Mouse (Mus musculus) layer of hippocampus, postnatal 36 days (tissue): ENCODE results near the gene Mzf1. TPM values are rescaled to one million over a fixed set of nuclear protein-coding genes. Genes with fewer than 3 reads are reported as not detected.

Source experiments
- DNase-seq, 2 experiments: peaks; one replicate each; pipeline ENCODE4 v3.0.0; 2022
- total RNA-seq, 2 experiments: library from RNA; stranded (reverse); gene quantifications; 2 replicates each; pipeline ENCODE4 v1.2.3; 2021

Mzf1 gene
- total RNA-seq, 2 experiments from 2014 or later, result 14.3 to 17.6 TPM

GRCm38 (mm10) chr7:13003380-13003779 is 51.2 kb downstream of the Mzf1 start:
- no peak for DNase-seq

DNA sequence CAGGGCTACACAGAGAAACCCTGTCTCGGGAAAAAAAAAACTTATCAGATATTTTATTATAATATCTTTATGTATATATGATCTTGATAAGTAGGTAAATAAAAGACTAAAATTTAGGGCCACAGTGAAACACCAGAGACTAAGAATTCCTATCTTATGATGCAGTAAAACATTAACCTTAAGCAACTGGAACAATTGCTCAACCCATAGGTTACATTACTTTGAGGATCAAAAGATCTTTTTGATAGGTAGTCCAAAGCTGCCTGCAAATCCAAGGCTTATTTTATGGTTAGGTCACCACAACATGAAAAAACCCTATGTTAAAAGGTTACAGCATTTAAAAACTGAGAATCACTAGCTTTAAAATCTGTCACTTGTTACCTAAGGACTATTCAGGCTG is 53.0 kb downstream of the Mzf1 start:
- no peak for DNase-seq

DNA sequence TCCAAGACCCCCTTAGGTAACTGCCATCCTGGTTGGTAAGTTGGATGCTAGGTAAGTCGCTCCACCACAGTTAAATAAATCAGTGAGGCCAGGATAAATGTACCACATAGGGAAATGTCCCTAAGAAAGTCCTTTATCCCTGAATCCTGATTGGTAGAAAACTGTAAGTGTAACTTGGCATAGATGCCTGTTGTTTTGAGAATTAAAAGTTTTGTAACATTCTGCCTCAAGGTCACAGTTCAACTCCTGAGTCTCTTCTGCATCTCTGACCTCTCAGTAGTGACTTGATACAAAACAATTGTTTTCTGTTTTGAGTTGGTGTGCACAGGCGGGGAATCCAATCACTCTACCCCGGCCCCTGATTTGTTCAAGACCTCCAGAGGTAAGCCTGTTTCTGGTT is 55.7 kb downstream of the Mzf1 start, which contains the start of gene Trim28:
Trim28 (plus strand) TSS at position 264 of the 400 bp plus-strand sequence.
- DNase-seq, result no peak

DNA sequence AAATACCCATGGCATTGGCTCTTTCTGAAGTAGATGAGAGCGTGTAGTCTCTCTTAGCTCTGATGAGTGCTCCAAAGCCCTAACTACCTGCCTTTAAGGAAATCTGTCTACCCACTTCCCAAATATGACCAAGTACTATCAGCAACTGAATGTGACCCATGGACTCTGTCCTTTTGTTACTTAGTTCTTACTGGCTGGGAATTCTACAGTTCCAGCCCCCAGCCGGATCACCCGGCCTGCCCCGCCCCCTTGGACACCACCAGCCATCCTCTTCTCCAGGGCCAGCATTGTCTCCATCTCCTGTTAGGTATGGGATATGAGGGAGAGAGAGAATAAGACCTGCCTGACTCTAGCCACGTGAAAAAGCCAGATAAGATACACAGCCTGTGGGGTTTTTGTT is 56.5 kb downstream of the Mzf1 start, which contains the start of gene Slc27a5:
Slc27a5 (minus strand) TSS at position 140 of the 400 bp plus-strand sequence.
- DNase-seq, result no peak

GRCm38 (mm10) chr7:12997230-12997629 is 57.3 kb downstream of the Mzf1 start:
- DNase-seq, result no peak

GRCm38 (mm10) chr7:12995862-12996261 is 58.7 kb downstream of the Mzf1 start:
- no peak for DNase-seq

GRCm38 (mm10) chr7:12993148-12993547 is 61.4 kb downstream of the Mzf1 start:
- DNase-seq, result no peak

Other genes with a start within 250 kb of the Mzf1 start
- gene Zfp329, start 235.9 kb downstream of the Mzf1 start, total RNA-seq, result 10 to 100 TPM; 22.9 to 27.8 TPM
- 10 to 100 TPM; 13.6 to 14.7 TPM for gene Zfp110, start 220.0 kb downstream of the Mzf1 start, total RNA-seq
- gene Zfp128, start 173.6 kb downstream of the Mzf1 start, total RNA-seq, result 1 to 10 TPM; 7.7 to 9.0 TPM
- gene Zscan22, start 156.9 kb downstream of the Mzf1 start, total RNA-seq, result 10 to 100 TPM; 17.0 to 20.7 TPM
- 100 to 1,000 TPM; 399 to 414 TPM for gene Rps5, start 132.5 kb downstream of the Mzf1 start, total RNA-seq
- gene Rnf225, start 127.3 kb downstream of the Mzf1 start, total RNA-seq, result under 1 TPM; 0.85 to 0.88 TPM
- gene Zfp324, start 88.9 kb downstream of the Mzf1 start, total RNA-seq, result 10 to 100 TPM; 11.6 to 13.1 TPM
- 1 to 10 TPM; 8.6 to 9.3 TPM for gene Zfp446, start 76.9 kb downstream of the Mzf1 start, total RNA-seq
- under 1 TPM in 1 of 2 experiments, not detected in 1; 0.20 TPM for gene Slc27a5, start 56.6 kb downstream of the Mzf1 start, total RNA-seq
- 100 to 1,000 TPM; 235 to 241 TPM for gene Trim28, start 55.6 kb downstream of the Mzf1 start, total RNA-seq
- 10 to 100 TPM; 33.6 to 37.8 TPM for gene Zbtb45, start 44.7 kb downstream of the Mzf1 start, total RNA-seq
- 100 to 1,000 TPM; 137 to 146 TPM for gene Chmp2a, start 20.0 kb downstream of the Mzf1 start, total RNA-seq
- gene Ube2m, start 16.5 kb downstream of the Mzf1 start, total RNA-seq, result 100 to 1,000 TPM; 193 TPM
- not detected for gene Vmn1r85, start 40.4 kb upstream of the Mzf1 start, total RNA-seq
- not detected for gene Vmn1r86, start 65.2 kb upstream of the Mzf1 start, total RNA-seq
- not detected for gene Vmn1r87, start 85.4 kb upstream of the Mzf1 start, total RNA-seq
- gene Vmn1r88, start 104.8 kb upstream of the Mzf1 start, total RNA-seq, result under 1 TPM; 0.13 to 0.17 TPM
- not detected for gene Vmn1r89, start 158.3 kb upstream of the Mzf1 start, total RNA-seq
- gene Lig1, start 222.5 kb upstream of the Mzf1 start, total RNA-seq, result 1 to 10 TPM; 5.6 to 5.8 TPM
- gene Zswim9, start 224.0 kb upstream of the Mzf1 start, total RNA-seq, result 10 to 100 TPM; 15.0 to 16.8 TPM